Comparison of ENCODE assay signal across 11 mouse cellular contexts in genomic region chr17:86464689-86465363, GRCm38 (mm10). TPM values are rescaled to one million over a fixed set of nuclear protein-coding genes. Genes with fewer than 3 reads are reported as not detected.
DNase-seq lines count a peak whose midpoint lies in the region; ATAC-seq lines count a peak whose summit lies in the region.
"Had no signal": no experiment of that assay in that cellular context is flagged by ENCODE, and none has a peak within 500 bp of the region (broad histone marks: within the 10 kb centered on the region; RNA-seq: fewer than 3 reads in every experiment).

No protein-coding gene starts in this region.

- WGBS in liver, embryonic 12.5 days (ENCODE audit: insufficient replicate concordance), result 77% methylated on average over 16 of the region's 16 CpGs
- WGBS in neural tube, embryonic 15.5 days, result 23% methylated on average over 16 of the region's 16 CpGs

- H3K36me3 ChIP-seq in liver, embryonic 12.5 days, result no peaks in the 10 kb centered on the region
- no peaks in the 10 kb centered on the region for H3K36me3 ChIP-seq in neural tube, embryonic 15.5 days
- H3K36me3 ChIP-seq: embryonic facial prominence, embryonic 15.5 days; G1E had no signal

- H3K27ac ChIP-seq in liver, embryonic 12.5 days, result no peak overlapping the region
- H3K27ac ChIP-seq in neural tube, embryonic 15.5 days (replicated peaks), result peak overlapping the region; percentile 64
- H3K27ac ChIP-seq: embryonic facial prominence, embryonic 15.5 days had no signal

- H3K4me2 ChIP-seq in liver, embryonic 12.5 days, result no peak overlapping the region
- H3K4me2 ChIP-seq in neural tube, embryonic 15.5 days, result no peak overlapping the region
- H3K4me2 ChIP-seq: embryonic facial prominence, embryonic 15.5 days had no signal

- intact Hi-C loops in heart, postnatal 10 days (cut with DNase I), result no loop called here

- no peaks in the 10 kb centered on the region for H3K9me3 ChIP-seq in liver, embryonic 12.5 days (replicated peaks)
- no peaks in the 10 kb centered on the region for H3K9me3 ChIP-seq in neural tube, embryonic 15.5 days (replicated peaks)
- H3K9me3 ChIP-seq: embryonic facial prominence, embryonic 15.5 days had no signal

- H3K4me1 ChIP-seq in liver, embryonic 12.5 days, result peaks cover 14% of the 10 kb centered on the region
- H3K4me1 ChIP-seq in neural tube, embryonic 15.5 days, result peaks cover 35% of the 10 kb centered on the region

- ATAC-seq in liver, embryonic 12.5 days, result no peak
- peak; percentile 53 for ATAC-seq in neural tube, embryonic 15.5 days (ENCODE audit: low FRiP score)
- no peak for ATAC-seq in erythroid progenitor cell, adult 5-6 weeks (replicated peaks; ENCODE audit: low FRiP score, poor library complexity, severe bottlenecking)

- no peak overlapping the region for H3K4me3 ChIP-seq in liver, embryonic 12.5 days
- no peak overlapping the region for H3K4me3 ChIP-seq in neural tube, embryonic 15.5 days (replicated peaks)
- H3K4me3 ChIP-seq: embryonic facial prominence, embryonic 15.5 days had no signal

- H3K27me3 ChIP-seq in liver, embryonic 12.5 days (replicated peaks), result no peaks in the 10 kb centered on the region
- H3K27me3 ChIP-seq in neural tube, embryonic 15.5 days (replicated peaks), result no peaks in the 10 kb centered on the region
- H3K27me3 ChIP-seq: embryonic facial prominence, embryonic 15.5 days had no signal

- no peak overlapping the region for H3K9ac ChIP-seq in liver, embryonic 12.5 days
- H3K9ac ChIP-seq in neural tube, embryonic 15.5 days (replicated peaks), result no peak overlapping the region
- H3K9ac ChIP-seq: embryonic facial prominence, embryonic 15.5 days had no signal

- peak; percentile 13 for DNase-seq in liver
- DNase-seq in cerebellum, postnatal 36 days, result peak; percentile 93
- peak; percentile 45 to 59 for DNase-seq in kidney, postnatal 36 days
- DNase-seq in heart, postnatal 10 days, result no peak
- DNase-seq in heart, adult 9 months (ENCODE audit: low spot score in 2 of 2), result no peak

RNA-seq across cellular contexts. Expression of gene Gm10309, which starts 40.2 kb away (rescaled TPM):
- 0.07 and 0.11 TPM in 2 replicates for polyA plus RNA-seq in liver, embryonic 12.5 days (2016; fragmentation: Nextera tagmentation; extraction: Ambion mirVana)
- 0.46 and 0.49 TPM in 2 replicates for polyA plus RNA-seq in neural tube, embryonic 15.5 days (2015; fragmentation: Nextera tagmentation; extraction: Ambion mirVana)
- total RNA-seq in heart, postnatal 10 days (2021), result not detected
- not detected in 2 replicates for total RNA-seq in erythroid progenitor cell, adult 5-6 weeks (2015; ENCODE audit: low replicate concordance)
- not detected in 2 replicates for total RNA-seq in erythroid progenitor cell, adult 5-6 weeks (2017; ENCODE audit: low replicate concordance)
- total RNA-seq: left cerebral cortex, adult 18-20 months had no signal
- polyA plus RNA-seq: G1E had no signal

Comparison
In these comparisons a context has a peak if more than half of its experiments do, and no peak if none do; other contexts are left out.
1. DNase-seq: peak in liver (single experiment), cerebellum, postnatal 36 days (2 of 2) and kidney, postnatal 36 days (2 of 2); none in heart, postnatal 10 days (0 of 2) and heart, adult 9 months (0 of 2).